Mouse (Mus musculus) CH12.LX (cell line): ENCODE results near the gene Col23a1. TPM values are rescaled to one million over a fixed set of nuclear protein-coding genes. Genes with fewer than 3 reads are reported as not detected.

ENCODE experiments used
- DNase-seq: peaks from one replicate; pipeline ENCODE4 v3.0.0-alpha.2; 2013; ENCODE audit errors: extremely low read depth
- H3K27ac ChIP-seq: 2 replicates; pipeline ENCODE4 v1.5.1; 2012; ENCODE audit warnings: low read depth, mild to moderate bottlenecking, control low read depth, moderate library complexity; ENCODE audit not compliant: insufficient read depth
- H3K27me3 ChIP-seq: replicated peaks from 2 replicates; pipeline ENCODE3; 2012; ENCODE audit warnings: inconsistent platforms
- H3K36me3 ChIP-seq, 2 experiments: replicated peaks in 1 of 2; 2 replicates each; pipeline versions ENCODE3 to v1.6.1; 2012; ENCODE audit warnings: inconsistent platforms in 1 of 2, low read length in 1 of 2, mild to moderate bottlenecking in 1 of 2, mixed read lengths in 1 of 2, moderate library complexity in 1 of 2; ENCODE audit not compliant: control insufficient read depth in 1 of 2, insufficient read depth in 1 of 2
- H3K4me1 ChIP-seq, 2 experiments: 2 replicates each; pipeline ENCODE4 v1.6.1; 2012; ENCODE audit warnings: inconsistent platforms in 1 of 2, moderate library complexity in 1 of 2; ENCODE audit not compliant: insufficient read depth in 2 of 2, control insufficient read depth in 1 of 2
- H3K4me2 ChIP-seq: 2 replicates; pipeline ENCODE4 v1.6.1; 2012; ENCODE audit warnings: low read depth, mild to moderate bottlenecking, control low read depth; ENCODE audit not compliant: poor library complexity, insufficient read depth, severe bottlenecking
- H3K4me3 ChIP-seq, 3 experiments: fragments of 150-350 bp in 1 of 3; sonication (generic) in 1 of 3; replicated peaks in 1 of 3; 2 replicates each; pipeline versions ENCODE3 to v1.5.1; 2011 to 2012; ENCODE audit warnings: low read depth in 2 of 3, low read length in 2 of 3, mild to moderate bottlenecking in 2 of 3, moderate library complexity in 2 of 3, control low read depth in 1 of 3, improper control_type of control experiment in 1 of 3, inconsistent platforms in 1 of 3, mixed read lengths in 1 of 3; ENCODE audit not compliant: poor library complexity in 1 of 3
- H3K79me2 ChIP-seq: replicated peaks from 2 replicates; pipeline ENCODE4 v1.6.1; 2012; ENCODE audit warnings: mild to moderate bottlenecking, moderate library complexity; ENCODE audit not compliant: control insufficient read depth, poor library complexity, insufficient read depth, severe bottlenecking; ENCODE audit errors: extremely low read depth
- H3K9ac ChIP-seq: 2 replicates; pipeline ENCODE4 v1.6.1; 2012; ENCODE audit warnings: low read depth, mild to moderate bottlenecking, control low read depth, moderate library complexity; ENCODE audit not compliant: insufficient read depth
- H3K9me3 ChIP-seq: replicated peaks from 2 replicates; pipeline ENCODE3; 2012; ENCODE audit warnings: low read length, inconsistent platforms, mixed read lengths
- BHLHE40 ChIP-seq: IDR thresholded peaks from 2 replicates; pipeline ENCODE4 v1.6.1; 2011; ENCODE audit warnings: mild to moderate bottlenecking, low read depth, low read length, improper control_type of control experiment
- CHD1 ChIP-seq: IDR thresholded peaks from 2 replicates; pipeline ENCODE4 v1.6.1; 2012; ENCODE audit warnings: low read depth, low read length, improper control_type of control experiment, inconsistent platforms
- CHD2 ChIP-seq: IDR thresholded peaks from 2 replicates; pipeline ENCODE4 v1.6.1; 2011; ENCODE audit warnings: low read length, improper control_type of control experiment
- EP300 ChIP-seq: IDR thresholded peaks from 2 replicates; pipeline ENCODE4 v1.6.1; 2011; ENCODE audit warnings: low read length, improper control_type of control experiment
- ETS1 ChIP-seq: conservative IDR thresholded peaks from 2 replicates; pipeline ENCODE4 v1.6.1; 2012; ENCODE audit warnings: low read depth, mild to moderate bottlenecking, inconsistent platforms, low read length, improper control_type of control experiment, moderate library complexity
- GABPA ChIP-seq: IDR thresholded peaks from 2 replicates; pipeline ENCODE4 v1.6.1; 2012; ENCODE audit warnings: low read depth, low read length, improper control_type of control experiment, inconsistent platforms; ENCODE audit not compliant: insufficient replicate concordance
- IRF4 ChIP-seq: IDR thresholded peaks from 2 replicates; pipeline ENCODE4 v1.6.1; 2014; ENCODE audit warnings: low read depth, mild to moderate bottlenecking, inconsistent platforms, low read length, improper control_type of control experiment
- JUN ChIP-seq: IDR thresholded peaks from 2 replicates; pipeline ENCODE4 v1.6.1; 2011; ENCODE audit warnings: low read depth, mild to moderate bottlenecking, low read length, improper control_type of control experiment, moderate library complexity; ENCODE audit not compliant: insufficient read depth
- JUND ChIP-seq: conservative IDR thresholded peaks from 2 replicates; pipeline ENCODE4 v1.6.1; 2011; ENCODE audit warnings: low read depth, low read length, improper control_type of control experiment
- MAX ChIP-seq: IDR thresholded peaks from 2 replicates; pipeline ENCODE4 v1.6.1; 2011; ENCODE audit warnings: low read length, improper control_type of control experiment
- MAZ ChIP-seq: IDR thresholded peaks from 2 replicates; pipeline ENCODE4 v1.6.1; 2012; ENCODE audit warnings: low read depth, mild to moderate bottlenecking, inconsistent platforms, low read length, improper control_type of control experiment, moderate library complexity
- MXI1 ChIP-seq: IDR thresholded peaks from 2 replicates; pipeline ENCODE4 v1.6.1; 2011; ENCODE audit warnings: mild to moderate bottlenecking, low read depth, low read length, improper control_type of control experiment
- MYC ChIP-seq: IDR thresholded peaks from 2 replicates; pipeline ENCODE4 v1.6.1; 2011; ENCODE audit warnings: low read depth, mild to moderate bottlenecking, improper control_type of control experiment, low read length
- NELFE ChIP-seq: IDR thresholded peaks from 2 replicates; pipeline ENCODE4 v1.6.1; 2011; ENCODE audit warnings: low read depth, low read length, improper control_type of control experiment
- NRF1 ChIP-seq: IDR thresholded peaks from 2 replicates; pipeline ENCODE4 v1.6.1; 2014; ENCODE audit warnings: low read depth, mild to moderate bottlenecking, inconsistent platforms, low read length, improper control_type of control experiment, moderate library complexity
- PAX5 ChIP-seq: IDR thresholded peaks from 2 replicates; pipeline ENCODE4 v1.6.1; 2012; ENCODE audit warnings: low read length, inconsistent platforms, mixed read lengths
- POLR2AphosphoS2 ChIP-seq: IDR thresholded peaks from 2 replicates; pipeline ENCODE4 v1.6.1; 2011; ENCODE audit warnings: low read depth, low read length, improper control_type of control experiment
- RAD21 ChIP-seq: IDR thresholded peaks from 2 replicates; pipeline ENCODE4 v1.6.1; 2011; ENCODE audit warnings: low read depth, mild to moderate bottlenecking, low read length, improper control_type of control experiment, moderate library complexity
- RCOR1 ChIP-seq: conservative IDR thresholded peaks from 2 replicates; pipeline ENCODE4 v1.6.1; 2012; ENCODE audit warnings: low read depth, mild to moderate bottlenecking, inconsistent platforms, low read length, improper control_type of control experiment
- SIN3A ChIP-seq: IDR thresholded peaks from 2 replicates; pipeline ENCODE4 v1.6.1; 2012; ENCODE audit warnings: low read length, improper control_type of control experiment, inconsistent platforms
- TBP ChIP-seq: conservative IDR thresholded peaks from 2 replicates; pipeline ENCODE4 v1.6.1; 2011; ENCODE audit warnings: low read depth, low read length, improper control_type of control experiment
- USF2 ChIP-seq: conservative IDR thresholded peaks from 2 replicates; pipeline ENCODE4 v1.6.1; 2011; ENCODE audit warnings: low read depth, low read length, improper control_type of control experiment
- ZC3H11A ChIP-seq: IDR thresholded peaks from 2 replicates; pipeline ENCODE4 v1.6.1; 2012; ENCODE audit warnings: low read depth, mild to moderate bottlenecking, inconsistent platforms, low read length, improper control_type of control experiment
- ZKSCAN1 ChIP-seq: IDR thresholded peaks from 2 replicates; pipeline ENCODE4 v1.6.1; 2012; ENCODE audit warnings: low read depth, inconsistent platforms, low read length, improper control_type of control experiment, borderline replicate concordance
- ZMIZ1 ChIP-seq: IDR thresholded peaks from 2 replicates; pipeline ENCODE4 v1.6.1; 2012; ENCODE audit warnings: low read depth, mild to moderate bottlenecking, inconsistent platforms, low read length, improper control_type of control experiment
- ZNF384 ChIP-seq: IDR thresholded peaks from 2 replicates; pipeline ENCODE4 v1.6.1; 2012; ENCODE audit warnings: low read depth, low read length, improper control_type of control experiment, inconsistent platforms
- dilution Hi-C: fragments of 300-500 bp; cut with MboI; formaldehyde crosslinking; loops from 2 replicates; pipeline ENCODE4 v1.14.3; 2020; ENCODE audit warnings: low sequenced_read_pairs; ENCODE audit not compliant: extremely low pct_unique_long_range_greater_than_20kb, extremely low pct_ligation_motif_present
- in situ Hi-C: fragments of 300-500 bp; cut with MboI; formaldehyde crosslinking; loops from 3 replicates; pipeline ENCODE4 v1.14.3; 2019; ENCODE audit warnings: low sequenced_read_pairs, low pct_ligation_motif_present, low pct_unique_long_range_greater_than_20kb, mixed read lengths
- polyA plus RNA-seq: library from polyadenylated mRNA; unstranded; fragments of >175 nt; gene quantifications from 2 replicates; pipeline ENCODE4 v1.2.1, GENCODE M21; 2012; ENCODE audit warnings: low read depth; ENCODE audit not compliant: insufficient read length
- total RNA-seq, 2 experiments: library from RNA; depleted of rRNA; stranded (reverse); fragments of 300-350 nt in 1 of 2; fragments of >200 nt in 1 of 2; gene quantifications; 2 replicates each; pipeline ENCODE4 v1.2.3; 2012 to 2014

The Col23a1 gene
- total and polyA plus RNA-seq, 3 experiments, result 0.04 to 0.20 (median 0.08) TPM

- H3K4me1 ChIP-seq, result no peaks in the 10 kb centered on the region
- dilution Hi-C loops (no loop called here), in situ Hi-C loops (no loop called here)
- no peaks in the 10 kb centered on the region for H3K36me3 ChIP-seq
- no peak for DNase-seq
- no peak overlapping the region for H3K9ac ChIP-seq
- no peak overlapping the region for H3K4me2 ChIP-seq
- no peaks in the 10 kb centered on the region for H3K79me2 ChIP-seq
- H3K9me3 ChIP-seq, result peaks cover 1% of the 10 kb centered on the region
- H3K4me3 ChIP-seq, result no peak overlapping the region
- no peak overlapping the region for H3K27ac ChIP-seq
- H3K27me3 ChIP-seq, result peaks cover 87% of the 10 kb centered on the region
- TF ChIP-seq ETS1, result no peak
- TF ChIP-seq POLR2AphosphoS2, result no peak
- no peak for TF ChIP-seq MYC
- no peak for TF ChIP-seq CHD2
- TF ChIP-seq MAX, result no peak
- TF ChIP-seq RCOR1, result no peak
- no peak for TF ChIP-seq RAD21
These were observed 99.2 kb downstream of the Col23a1 start for GRCm38 (mm10) chr11:51388892-51389340.

GRCm38 (mm10) chr11:51389763-51390162 is 100.0 kb downstream of the Col23a1 start:
- Histone ChIP-seq H3K4me2 (peak overlapping the region; percentile 18; the same call in 1 of the 2 replicates), H3K4me3 (no peak overlapping the region), H3K27ac (no peak overlapping the region), H3K4me1 (no peaks in the 10 kb centered on the region), H3K27me3 (peaks cover 86% of the 10 kb centered on the region), H3K79me2 (no peaks in the 10 kb centered on the region), H3K9me3 (no peaks in the 10 kb centered on the region), H3K36me3 (no peaks in the 10 kb centered on the region), H3K9ac (no peak overlapping the region)
- in situ Hi-C loops, result no loop called here
- no peak for DNase-seq
- TF ChIP-seq POLR2AphosphoS2 (no peak), EP300 (no peak), BHLHE40 (no peak), JUND (no peak), ETS1 (no peak), USF2 (no peak), NRF1 (no peak), MXI1 (no peak), ZNF384 (no peak), TBP (no peak)
- dilution Hi-C loops, result no loop called here

GRCm38 (mm10) chr11:51390521-51390920 is 100.8 kb downstream of the Col23a1 start:
- in situ Hi-C loops (no loop called here), dilution Hi-C loops (no loop called here)
- Histone ChIP-seq H3K27me3 (peaks cover 88% of the 10 kb centered on the region), H3K4me3 (no peak overlapping the region), H3K27ac (no peak overlapping the region), H3K4me1 (no peaks in the 10 kb centered on the region), H3K36me3 (no peaks in the 10 kb centered on the region), H3K9ac (no peak overlapping the region), H3K79me2 (no peaks in the 10 kb centered on the region), H3K9me3 (no peaks in the 10 kb centered on the region), H3K4me2 (no peak overlapping the region)
- no peak for DNase-seq
- TF ChIP-seq IRF4 (no peak), MAZ (no peak), RAD21 (no peak), ZC3H11A (no peak), SIN3A (no peak), ZMIZ1 (no peak), CHD1 (no peak), BHLHE40 (no peak), NRF1 (no peak), ZNF384 (no peak), PAX5 (no peak), ZKSCAN1 (no peak), GABPA (no peak), MAX (no peak), NELFE (no peak), JUN (no peak), TBP (no peak)
